Mouse (Mus musculus): ENCODE measurements around the gene Man1c1. TPM values are rescaled to one million over a fixed set of nuclear protein-coding genes. Genes with fewer than 3 reads are reported as not detected.
A peak's percentile ranks its signal among the peaks of the same experiment; 100 is the strongest.

Man1c1 gene
- polyA plus RNA-seq, 1 experiment from 2014 or later = 2.6 TPM

DNA sequence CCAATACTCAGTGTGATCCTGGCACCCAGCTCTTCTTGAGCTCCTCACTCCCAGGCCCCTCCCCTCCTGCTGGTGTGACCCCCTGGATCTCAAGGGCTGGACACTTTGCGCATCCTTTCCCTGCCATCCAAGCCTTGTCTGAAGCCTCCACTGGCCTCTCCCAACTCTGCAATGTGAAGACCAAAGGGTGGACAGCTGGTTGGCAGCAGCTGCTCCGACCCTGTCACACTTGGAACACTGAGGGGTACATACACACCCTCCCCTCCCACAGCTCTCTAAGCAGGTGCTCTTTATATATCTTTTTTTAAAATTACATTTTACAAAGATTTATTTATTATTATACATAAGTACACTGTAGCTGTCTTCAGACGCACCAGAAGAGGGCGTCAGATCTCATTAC is 36.1 kb upstream of the Man1c1 start:
- H3K4me1 ChIP-seq = peaks cover 73% of the 10 kb centered on the region
- H3K9me3 ChIP-seq = no peaks in the 10 kb centered on the region

DNA sequence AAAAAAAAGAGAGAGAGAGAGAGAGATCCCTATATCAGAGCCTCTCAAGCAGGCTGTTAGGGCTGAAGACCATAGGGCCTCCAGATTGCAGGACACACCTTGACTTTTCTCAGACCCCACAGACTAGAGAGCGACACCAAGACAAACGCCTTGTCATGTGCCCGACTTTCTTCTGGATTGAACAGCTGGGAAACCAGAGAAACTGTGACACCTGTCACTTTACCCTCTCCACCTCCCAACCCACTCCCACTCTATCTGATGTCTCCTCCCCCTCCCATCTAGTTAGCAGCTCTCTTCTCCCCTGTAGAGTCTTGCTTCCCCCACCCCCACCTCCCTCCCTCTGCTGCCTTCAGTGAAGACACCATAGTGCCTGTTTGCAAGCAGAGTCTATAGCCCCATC is 35.4 kb upstream of the Man1c1 start:
- 88% methylated on average over 3 of the region's 3 CpGs for WGBS

More for the DNA sequence above, 36.1 kb upstream of the Man1c1 start:
- DNase-seq (ENCODE audit: low spot score) = no peak
- H3K27ac ChIP-seq (replicated peaks) = no peak overlapping the region
- WGBS = 91% methylated on average over 4 of the region's 4 CpGs
- H3K27me3 ChIP-seq (replicated peaks; ENCODE audit: low read depth, poor library complexity, severe bottlenecking) = peaks cover 4% of the 10 kb centered on the region; the same call in 1 of the 2 replicates
- no peak overlapping the region for H3K4me3 ChIP-seq
- H3K36me3 ChIP-seq (replicated peaks) = peaks cover 1% of the 10 kb centered on the region; the same call in 1 of the 2 replicates

DNA sequence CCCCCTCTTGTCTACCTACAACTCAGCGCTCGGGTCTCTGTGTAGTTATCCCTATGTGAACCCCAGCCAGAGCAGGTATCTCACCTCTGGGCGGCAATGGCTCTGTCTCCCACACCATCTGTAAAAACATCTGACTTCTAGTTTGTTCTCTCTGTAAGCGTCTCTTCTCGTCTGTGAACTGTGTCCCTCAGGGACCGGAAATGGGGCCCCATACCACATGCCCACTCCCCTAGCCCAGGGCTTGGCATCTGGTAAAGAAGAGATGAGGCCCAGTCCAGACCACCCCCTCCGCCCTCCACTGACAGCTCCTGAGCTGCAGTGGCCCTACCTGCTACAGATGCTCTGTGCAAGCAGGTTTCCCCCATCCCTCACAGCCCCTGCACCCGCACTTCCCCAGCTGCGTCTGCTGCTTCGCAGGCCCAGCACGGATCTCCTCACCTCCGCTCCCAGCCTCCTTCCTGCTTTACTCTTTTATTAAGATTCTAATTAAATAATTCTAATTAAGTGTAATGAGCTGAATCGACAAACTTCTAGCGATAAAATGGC is 33.3 kb upstream of the Man1c1 start:
- peak overlapping the region; percentile 5; the same call in 1 of the 2 replicates for H3K27ac ChIP-seq (replicated peaks)
- H3K36me3 ChIP-seq (replicated peaks) = no peaks in the 10 kb centered on the region
- WGBS = 59% methylated on average over 14 of the region's 14 CpGs
- H3K27me3 ChIP-seq (replicated peaks; ENCODE audit: low read depth, poor library complexity, severe bottlenecking) = peaks cover 4% of the 10 kb centered on the region; the same call in 1 of the 2 replicates
- DNase-seq (ENCODE audit: low spot score) = no peak
- H3K4me1 ChIP-seq = peaks cover 71% of the 10 kb centered on the region
- H3K4me3 ChIP-seq = no peak overlapping the region
- no peaks in the 10 kb centered on the region for H3K9me3 ChIP-seq

More for the DNA sequence above, 35.4 kb upstream of the Man1c1 start:
- H3K4me1 ChIP-seq = peaks cover 71% of the 10 kb centered on the region
- H3K9me3 ChIP-seq = no peaks in the 10 kb centered on the region
- H3K36me3 ChIP-seq (replicated peaks) = no peaks in the 10 kb centered on the region; the same call in 1 of the 2 replicates
- no peak for DNase-seq (ENCODE audit: low spot score)
- H3K4me3 ChIP-seq = no peak overlapping the region
- no peak overlapping the region for H3K27ac ChIP-seq (replicated peaks)
- H3K27me3 ChIP-seq (replicated peaks; ENCODE audit: low read depth, poor library complexity, severe bottlenecking) = peaks cover 4% of the 10 kb centered on the region; the same call in 1 of the 2 replicates

DNA sequence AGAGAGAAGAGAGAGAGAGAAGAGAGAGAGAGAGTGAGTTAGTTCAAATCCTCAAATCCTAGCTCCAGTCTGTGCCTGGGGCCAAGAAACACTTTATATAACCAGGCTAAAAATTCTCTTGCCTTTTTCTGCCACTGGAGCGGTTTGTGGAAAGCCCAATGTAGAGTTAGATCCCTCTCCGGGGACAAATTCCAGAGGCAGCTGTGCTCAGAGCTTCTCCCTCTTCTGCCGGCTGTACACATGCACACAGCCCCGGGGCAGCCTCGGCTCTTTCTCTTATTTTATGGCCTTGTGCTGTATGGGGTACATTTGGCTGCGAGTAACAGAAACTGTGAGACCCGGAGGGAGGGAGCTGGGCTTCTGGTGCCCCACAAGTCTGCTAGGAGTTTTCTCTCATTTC is 32.1 kb upstream of the Man1c1 start:
- H3K9me3 ChIP-seq = no peaks in the 10 kb centered on the region
- peaks cover 64% of the 10 kb centered on the region for H3K4me1 ChIP-seq
- H3K27me3 ChIP-seq (replicated peaks; ENCODE audit: low read depth, poor library complexity, severe bottlenecking) = peaks cover 4% of the 10 kb centered on the region
- no peak overlapping the region for H3K4me3 ChIP-seq
- WGBS = 55% methylated on average over 7 of the region's 7 CpGs
- H3K27ac ChIP-seq (replicated peaks) = peak overlapping the region; percentile 32; the same call in 1 of the 2 replicates
- DNase-seq (ENCODE audit: low spot score) = no peak
- no peaks in the 10 kb centered on the region for H3K36me3 ChIP-seq (replicated peaks)

DNA sequence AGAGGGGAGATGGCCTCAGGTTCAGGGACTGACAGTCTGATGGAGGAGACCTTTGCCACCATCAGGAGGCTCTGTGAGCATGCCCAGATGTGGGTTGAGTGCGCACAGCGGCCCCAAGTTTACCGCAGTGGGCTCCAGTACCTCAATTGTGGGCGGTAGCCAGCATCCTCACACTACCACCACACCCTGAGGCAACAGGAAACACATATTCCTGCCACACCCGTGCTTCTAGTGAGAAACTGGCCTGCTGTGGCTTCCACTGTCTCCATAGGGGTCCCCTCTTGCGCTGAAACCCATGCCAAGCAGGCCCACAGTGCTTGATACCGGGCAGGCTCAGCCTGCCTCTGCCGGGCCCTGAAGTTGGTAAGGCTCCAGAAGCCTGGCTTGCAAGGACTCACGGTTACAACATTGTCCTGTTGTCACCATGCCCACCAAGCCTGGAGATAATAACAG is 30.6 kb upstream of the Man1c1 start:
- peaks cover 4% of the 10 kb centered on the region for H3K27me3 ChIP-seq (replicated peaks; ENCODE audit: low read depth, poor library complexity, severe bottlenecking)
- no peak for DNase-seq (ENCODE audit: low spot score)
- peak overlapping the region; percentile 40 for H3K4me3 ChIP-seq
- H3K36me3 ChIP-seq (replicated peaks) = no peaks in the 10 kb centered on the region
- H3K9me3 ChIP-seq = no peaks in the 10 kb centered on the region
- WGBS = 50% methylated on average over 9 of the region's 9 CpGs
- peaks cover 72% of the 10 kb centered on the region for H3K4me1 ChIP-seq
- H3K27ac ChIP-seq (replicated peaks) = peak overlapping the region; percentile 80

DNA sequence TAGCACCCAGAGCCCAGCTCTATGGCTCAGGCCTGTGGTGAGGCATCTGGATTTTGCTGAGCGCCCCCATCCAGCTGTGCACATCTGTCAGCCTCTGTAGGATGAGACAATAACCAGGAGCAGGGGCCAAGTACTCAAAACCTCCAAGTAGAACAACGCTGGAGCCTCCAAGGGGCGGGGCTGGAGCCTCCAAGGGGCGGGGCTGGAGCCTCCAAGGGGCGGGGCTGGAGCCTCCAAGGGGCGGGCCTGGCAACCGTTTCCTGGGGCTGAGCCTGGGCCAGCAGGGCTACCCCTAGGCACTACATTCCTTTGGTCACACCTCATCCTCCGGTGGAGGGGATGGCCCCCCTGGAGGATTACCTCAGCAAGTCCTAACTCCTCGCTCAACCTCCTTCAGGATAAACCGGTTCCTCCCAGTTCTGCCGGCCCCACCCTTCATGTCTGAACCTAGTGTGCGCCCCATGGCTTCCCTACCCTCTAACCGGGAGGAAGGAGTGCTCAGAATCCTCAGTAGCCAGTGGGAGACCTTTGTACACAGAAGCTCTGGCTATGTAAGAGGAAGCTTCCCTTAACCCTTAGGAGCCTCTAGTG is 30.0 kb upstream of the Man1c1 start:
- Histone ChIP-seq H3K36me3 (replicated peaks) (no peaks in the 10 kb centered on the region), H3K27me3 (replicated peaks; ENCODE audit: low read depth, poor library complexity, severe bottlenecking) (peaks cover 5% of the 10 kb centered on the region), H3K4me1 (peaks cover 77% of the 10 kb centered on the region), H3K27ac (replicated peaks) (peak overlapping the region; percentile 80), H3K9me3 (no peaks in the 10 kb centered on the region), H3K4me3 (peak overlapping the region; percentile 40)
- peak; percentile 80 for DNase-seq (ENCODE audit: low spot score)
- whole genome bisulfite sequencing = 8% methylated on average over 13 of the region's 13 CpGs

DNA sequence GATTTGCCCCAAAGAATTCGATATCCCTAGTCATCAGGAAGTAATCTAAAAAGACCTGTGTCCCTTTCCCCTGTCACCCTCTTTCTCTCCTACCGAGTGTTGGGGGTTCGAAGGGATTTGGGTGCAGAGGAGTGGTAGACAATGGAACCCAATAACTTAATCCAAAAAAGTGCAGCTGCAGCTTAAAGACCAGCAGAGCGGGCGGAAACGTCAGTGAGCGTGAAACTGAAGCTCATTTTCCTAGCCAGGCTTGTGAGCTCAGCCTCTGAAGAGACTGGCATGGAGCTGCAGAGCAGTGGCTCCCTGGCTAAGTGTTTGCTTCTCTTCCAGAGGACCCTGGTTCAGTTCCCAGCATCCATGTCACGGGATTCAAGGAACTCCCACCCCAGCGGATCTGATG is 29.3 kb upstream of the Man1c1 start:
- Histone ChIP-seq H3K4me1 (peaks cover 82% of the 10 kb centered on the region), H3K27me3 (replicated peaks; ENCODE audit: low read depth, poor library complexity, severe bottlenecking) (peaks cover 12% of the 10 kb centered on the region), H3K4me3 (no peak overlapping the region), H3K36me3 (replicated peaks) (no peaks in the 10 kb centered on the region), H3K9me3 (no peaks in the 10 kb centered on the region), H3K27ac (replicated peaks) (no peak overlapping the region)
- WGBS = 58% methylated on average over 9 of the region's 9 CpGs
- DNase-seq (ENCODE audit: low spot score) = no peak

DNA sequence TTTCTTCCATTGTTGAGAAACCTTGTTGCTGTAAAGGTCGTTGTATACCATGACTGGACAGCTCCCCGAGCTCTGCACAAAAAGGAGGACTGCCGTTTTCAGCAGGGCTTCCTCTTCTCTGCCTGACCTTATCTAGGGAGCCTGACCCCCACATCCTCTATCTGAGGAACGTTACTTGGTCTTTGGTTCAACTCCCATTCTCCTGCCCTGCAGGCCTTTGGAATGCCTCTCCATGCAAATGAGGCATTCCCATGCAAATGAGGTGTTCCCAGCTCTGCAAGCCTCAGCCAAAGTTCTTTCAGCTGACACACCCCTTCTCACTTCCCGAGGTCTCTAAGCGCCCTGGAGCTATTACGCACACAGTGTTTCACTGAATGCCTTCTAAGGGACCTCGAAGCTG is 26.0 kb upstream of the Man1c1 start:
- no peak for DNase-seq (ENCODE audit: low spot score)
- peaks cover 68% of the 10 kb centered on the region for H3K4me1 ChIP-seq

DNA sequence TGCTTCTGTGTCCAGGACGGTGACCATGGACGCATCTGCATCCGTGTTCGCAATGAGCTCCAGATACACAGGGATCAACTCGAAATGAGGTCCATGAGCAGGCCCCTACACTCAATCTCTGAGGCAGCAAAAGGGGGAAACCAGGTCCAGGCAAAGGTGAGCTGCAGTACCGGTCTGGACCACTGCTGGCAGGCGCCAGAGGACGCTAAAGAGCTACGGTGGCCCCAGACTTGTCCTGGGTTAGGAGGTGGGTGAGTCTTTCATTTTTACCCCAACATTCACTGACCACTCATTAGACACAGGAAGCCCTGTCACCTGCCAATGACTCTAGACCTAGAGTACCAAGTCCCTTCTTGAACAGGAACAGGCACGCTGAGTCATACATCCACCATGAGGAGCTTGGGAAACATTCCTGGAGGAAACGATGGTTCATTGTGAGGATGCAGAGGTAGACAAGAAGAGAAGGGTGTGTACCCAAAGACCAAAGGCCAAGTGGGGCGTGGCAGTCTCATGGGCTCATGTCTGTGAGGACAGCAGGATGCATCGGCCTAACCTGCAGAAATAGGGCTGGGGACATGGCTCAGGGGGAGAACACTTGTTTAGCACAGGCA is 21.8 kb upstream of the Man1c1 start:
- Histone ChIP-seq H3K9me3 (no peaks in the 10 kb centered on the region), H3K27me3 (replicated peaks; ENCODE audit: low read depth, poor library complexity, severe bottlenecking) (peaks cover 8% of the 10 kb centered on the region; the same call in 1 of the 2 replicates), H3K36me3 (replicated peaks) (no peaks in the 10 kb centered on the region), H3K27ac (replicated peaks) (no peak overlapping the region), H3K4me3 (no peak overlapping the region), H3K4me1 (peaks cover 52% of the 10 kb centered on the region)
- 71% methylated on average over 13 of the region's 13 CpGs for WGBS
- DNase-seq (ENCODE audit: low spot score) = no peak

More for the DNA sequence above, 26.0 kb upstream of the Man1c1 start:
- Histone ChIP-seq H3K4me3 (no peak overlapping the region), H3K27me3 (replicated peaks; ENCODE audit: low read depth, poor library complexity, severe bottlenecking) (peaks cover 8% of the 10 kb centered on the region; the same call in 1 of the 2 replicates), H3K27ac (replicated peaks) (no peak overlapping the region), H3K36me3 (replicated peaks) (no peaks in the 10 kb centered on the region), H3K9me3 (no peaks in the 10 kb centered on the region)
- WGBS = 5% methylated on average over 8 of the region's 8 CpGs

DNA sequence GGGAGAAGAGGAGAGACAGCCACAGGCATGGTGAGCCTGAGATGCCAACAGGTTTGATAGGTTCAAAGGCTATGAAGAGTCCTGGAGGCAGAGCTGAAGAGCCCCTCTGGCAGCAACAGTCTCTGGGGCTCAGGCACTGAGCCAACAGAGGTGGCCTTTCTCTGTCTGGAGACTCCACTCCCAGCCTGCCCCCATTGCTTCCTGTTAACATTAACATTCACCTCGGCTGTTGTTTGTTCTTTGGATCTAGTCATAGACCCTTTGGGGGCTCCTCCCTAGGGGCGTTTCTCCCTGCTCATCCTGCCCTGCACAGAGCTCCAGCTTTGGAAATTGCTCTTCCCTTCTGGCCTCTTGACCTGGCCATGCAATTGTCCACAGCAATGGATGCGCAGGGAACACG is 20.9 kb upstream of the Man1c1 start:
- Histone ChIP-seq H3K9me3 (no peaks in the 10 kb centered on the region), H3K4me1 (peaks cover 50% of the 10 kb centered on the region), H3K36me3 (replicated peaks) (no peaks in the 10 kb centered on the region), H3K27me3 (replicated peaks; ENCODE audit: low read depth, poor library complexity, severe bottlenecking) (peaks cover 8% of the 10 kb centered on the region; the same call in 1 of the 2 replicates), H3K4me3 (no peak overlapping the region), H3K27ac (replicated peaks) (no peak overlapping the region)
- DNase-seq (ENCODE audit: low spot score) = no peak
- 49% methylated on average over 4 of the region's 4 CpGs for WGBS

DNA sequence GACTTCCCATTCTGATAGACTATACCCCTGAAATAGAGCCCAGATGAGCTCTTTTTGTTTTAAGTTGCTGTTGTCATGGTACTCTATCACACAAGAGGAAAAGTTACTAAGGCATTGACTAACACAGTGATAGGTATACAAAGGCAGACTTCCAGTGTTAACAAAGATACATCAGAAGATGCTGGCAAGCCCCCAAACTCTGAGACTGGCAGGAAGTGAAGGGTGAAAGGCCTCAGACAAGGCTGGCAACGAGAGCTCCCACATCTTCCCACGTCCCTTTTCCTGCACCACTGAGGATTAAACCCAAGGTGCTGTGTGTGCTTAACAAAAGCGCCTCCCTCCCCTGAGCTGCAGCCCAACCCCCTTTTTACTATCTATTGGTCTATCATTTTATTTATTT is 19.2 kb upstream of the Man1c1 start:
- Histone ChIP-seq H3K9me3 (no peaks in the 10 kb centered on the region), H3K4me3 (no peak overlapping the region), H3K36me3 (replicated peaks) (no peaks in the 10 kb centered on the region), H3K4me1 (peaks cover 37% of the 10 kb centered on the region), H3K27ac (replicated peaks) (no peak overlapping the region), H3K27me3 (replicated peaks; ENCODE audit: low read depth, poor library complexity, severe bottlenecking) (no peaks in the 10 kb centered on the region)
- 77% methylated on average over 3 of the region's 3 CpGs for WGBS
- DNase-seq (ENCODE audit: low spot score) = no peak

DNA sequence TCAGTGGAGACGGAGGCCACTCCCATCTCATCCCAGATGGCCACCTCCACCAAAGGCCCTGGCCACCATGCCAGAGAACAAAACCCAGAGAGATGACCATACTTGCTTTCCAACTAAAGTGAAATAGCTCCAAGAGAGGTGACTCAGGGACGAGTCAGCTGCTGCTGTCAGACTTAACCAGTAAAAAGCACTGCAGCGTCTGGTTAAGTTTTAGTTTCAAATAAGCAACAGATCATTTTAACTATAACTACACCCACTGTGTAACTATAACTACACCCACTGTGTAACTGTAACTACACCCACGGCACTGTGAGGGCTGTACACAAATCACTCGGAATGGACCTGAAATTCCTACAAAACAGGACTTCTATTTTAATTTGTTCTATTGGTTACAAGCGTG is 17.0 kb upstream of the Man1c1 start:
- Histone ChIP-seq H3K9me3 (no peaks in the 10 kb centered on the region), H3K4me3 (no peak overlapping the region), H3K27ac (replicated peaks) (no peak overlapping the region), H3K4me1 (peaks cover 29% of the 10 kb centered on the region), H3K27me3 (replicated peaks; ENCODE audit: low read depth, poor library complexity, severe bottlenecking) (no peaks in the 10 kb centered on the region), H3K36me3 (replicated peaks) (no peaks in the 10 kb centered on the region)
- 76% methylated on average over 6 of the region's 6 CpGs for WGBS
- no peak for DNase-seq (ENCODE audit: low spot score)

DNA sequence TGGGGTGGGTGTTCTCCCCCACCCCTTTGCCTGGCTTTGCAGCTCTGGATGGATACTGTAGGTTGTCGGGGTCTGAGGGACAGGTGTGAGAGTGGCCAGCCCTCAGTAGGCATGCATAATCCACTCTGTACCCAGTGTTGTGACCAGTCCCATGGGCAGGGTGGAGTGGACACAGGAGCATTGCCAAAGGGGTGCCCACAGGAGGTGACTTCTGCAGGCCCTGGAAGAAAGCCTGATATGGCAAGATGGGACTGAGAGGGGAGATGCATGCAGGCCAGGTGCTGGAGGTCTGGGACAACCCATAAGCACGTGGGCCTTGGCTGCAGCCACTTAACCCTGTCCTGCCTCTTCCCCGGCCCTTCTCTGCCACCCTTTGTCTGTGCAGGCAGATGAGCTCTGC is 16.3 kb upstream of the Man1c1 start:
- no peaks in the 10 kb centered on the region for H3K9me3 ChIP-seq
- H3K4me3 ChIP-seq = no peak overlapping the region
- no peaks in the 10 kb centered on the region for H3K36me3 ChIP-seq (replicated peaks)
- H3K27ac ChIP-seq (replicated peaks) = 0 out of 2 replicates have a peak overlapping the region, but pooled peaks have one; percentile 20
- no peaks in the 10 kb centered on the region for H3K27me3 ChIP-seq (replicated peaks; ENCODE audit: low read depth, poor library complexity, severe bottlenecking)
- WGBS = 75% methylated on average over 3 of the region's 3 CpGs
- no peak for DNase-seq (ENCODE audit: low spot score)
- peaks cover 23% of the 10 kb centered on the region for H3K4me1 ChIP-seq

Measured in embryonic facial prominence, embryonic 10.5 days (tissue).